Mouse (Mus musculus) lung, embryonic 15.5 days (tissue): ENCODE data around the gene Rnf208. TPM values are rescaled to one million over a fixed set of nuclear protein-coding genes. Genes with fewer than 3 reads are reported as not detected.

Experiments used
- ATAC-seq: fragments of 200-750 bp; cut with Nextera tagmentation; 2 replicates; pipeline ENCODE4 v1.8.0; 2017; ENCODE audit warnings: moderate number of reproducible peaks, borderline replicate concordance; ENCODE audit not compliant: low FRiP score, low TSS enrichment; ENCODE audit errors: extremely low read depth
- H3K27ac ChIP-seq: fragments of 300-500 bp; sonication (generic); 2 replicates; pipeline ENCODE4 v1.5.1; 2015; ENCODE audit warnings: moderate library complexity, mild to moderate bottlenecking, inconsistent platforms
- H3K27me3 ChIP-seq: fragments of 300-500 bp; sonication (generic); 2 replicates; pipeline ENCODE4 v1.6.1; 2015; ENCODE audit warnings: inconsistent platforms
- H3K36me3 ChIP-seq: fragments of 300-500 bp; sonication (generic); 2 replicates; pipeline ENCODE4 v1.6.1; 2015; ENCODE audit warnings: inconsistent platforms
- H3K4me1 ChIP-seq: fragments of 300-500 bp; sonication (generic); 2 replicates; pipeline ENCODE4 v1.6.1; 2015; ENCODE audit warnings: inconsistent platforms
- H3K4me2 ChIP-seq: fragments of 300-500 bp; sonication (generic); 2 replicates; pipeline ENCODE4 v1.6.1; 2015; ENCODE audit warnings: inconsistent platforms, mild to moderate bottlenecking, moderate library complexity
- H3K4me3 ChIP-seq: fragments of 300-500 bp; sonication (generic); 2 replicates; pipeline ENCODE4 v1.5.1; 2015; ENCODE audit warnings: mild to moderate bottlenecking, inconsistent platforms
- H3K9ac ChIP-seq: fragments of 300-500 bp; sonication (generic); 2 replicates; pipeline ENCODE4 v1.6.1; 2015; ENCODE audit warnings: inconsistent platforms
- H3K9me3 ChIP-seq: fragments of 300-500 bp; sonication (generic); 2 replicates; pipeline ENCODE4 v1.6.1; 2016; ENCODE audit warnings: inconsistent platforms
- WGBS: fragments of 180-500 bp; shearing (Covaris S2); methylation state at CpG from one replicate; pipeline ENCODE4 v1.1.7; 2015; 5-methylcytosine and 5-hydroxymethylcytosine counted together
- polyA plus RNA-seq: library from polyadenylated mRNA; unstranded; fragments of >200 nt; fragmentation: Nextera tagmentation; extraction: Ambion mirVana; gene quantifications from 2 replicates; pipeline ENCODE4 v1.2.1, GENCODE M21; 2015

Gene Rnf208
- polyA plus RNA-seq, 1 experiment from 2014 or later = 9.9 TPM

GRCm38 (mm10) chr2:25288734-25289345 is 46.8 kb downstream of the Rnf208 start:
- WGBS = 80% methylated on average over 7 of the region's 7 CpGs
- Histone ChIP-seq H3K27ac (no peak overlapping the region), H3K36me3 (peaks cover 20% of the 10 kb centered on the region), H3K27me3 (peaks cover 61% of the 10 kb centered on the region), H3K4me3 (no peak overlapping the region), H3K4me2 (no peak overlapping the region), H3K4me1 (peaks cover 52% of the 10 kb centered on the region), H3K9me3 (no peaks in the 10 kb centered on the region), H3K9ac (no peak overlapping the region)
- ATAC-seq = no peak

GRCm38 (mm10) chr2:25289651-25290050 is 47.6 kb downstream of the Rnf208 start, which contains the start of gene Lrrc26:
Lrrc26 (plus strand) TSS chr2:25289915.
- Histone ChIP-seq H3K9me3 (no peaks in the 10 kb centered on the region), H3K36me3 (peaks cover 12% of the 10 kb centered on the region), H3K27me3 (peaks cover 65% of the 10 kb centered on the region), H3K4me3 (peak within 1 kb of the TSS; percentile 35), H3K4me1 (peaks cover 52% of the 10 kb centered on the region), H3K9ac (no peak within 1 kb of the TSS), H3K4me2 (peak within 1 kb of the TSS; percentile 38), H3K27ac (no peak within 1 kb of the TSS)
- no peak for ATAC-seq
- WGBS = 8% methylated on average over 11 of the region's 11 CpGs

GRCm38 (mm10) chr2:25290101-25290815 is 48.2 kb downstream of the Rnf208 start:
- no peak for ATAC-seq
- H3K4me3 ChIP-seq = peak overlapping the region; percentile 35
- WGBS = 2% methylated on average over 54 of the region's 54 CpGs
- peaks cover 5% of the 10 kb centered on the region for H3K36me3 ChIP-seq
- no peak overlapping the region for H3K9ac ChIP-seq
- H3K9me3 ChIP-seq = no peaks in the 10 kb centered on the region
- peaks cover 66% of the 10 kb centered on the region for H3K27me3 ChIP-seq
- H3K27ac ChIP-seq = no peak overlapping the region
- H3K4me2 ChIP-seq = peak overlapping the region; percentile 38
- H3K4me1 ChIP-seq = peaks cover 52% of the 10 kb centered on the region

GRCm38 (mm10) chr2:25290816-25291130 is 48.7 kb downstream of the Rnf208 start:
- ATAC-seq = no peak
- peaks cover 3% of the 10 kb centered on the region; the same call in 1 of the 2 replicates for H3K36me3 ChIP-seq
- no peak overlapping the region for H3K27ac ChIP-seq
- H3K9ac ChIP-seq = no peak overlapping the region
- peak overlapping the region; percentile 35; the same call in 1 of the 2 replicates for H3K4me3 ChIP-seq
- peaks cover 71% of the 10 kb centered on the region for H3K27me3 ChIP-seq
- H3K4me1 ChIP-seq = peaks cover 50% of the 10 kb centered on the region
- H3K4me2 ChIP-seq = peak overlapping the region; percentile 38
- 4% methylated on average over 18 of the region's 18 CpGs for WGBS
- H3K9me3 ChIP-seq = no peaks in the 10 kb centered on the region

- no peak overlapping the region; the same call in 1 of the 2 replicates for H3K9ac ChIP-seq
- WGBS = 7% methylated on average over 32 of the region's 32 CpGs
Observed at GRCm38 (mm10) chr2:25291184-25292053, 49.4 kb downstream of the Rnf208 start.

GRCm38 (mm10) chr2:25292054-25292544 is 50.0 kb downstream of the Rnf208 start:
- 4% methylated on average over 40 of the region's 43 CpGs for WGBS
- H3K27me3 ChIP-seq = peaks cover 82% of the 10 kb centered on the region
- peaks cover 37% of the 10 kb centered on the region for H3K4me1 ChIP-seq

More at GRCm38 (mm10) chr2:25291184-25292053, 49.4 kb downstream of the Rnf208 start:
- H3K36me3 ChIP-seq = no peaks in the 10 kb centered on the region
- peak overlapping the region; percentile 61 for H3K4me2 ChIP-seq
- peak overlapping the region; percentile 35; the same call in 1 of the 2 replicates for H3K4me3 ChIP-seq
- no peak for ATAC-seq
- no peaks in the 10 kb centered on the region for H3K9me3 ChIP-seq
- H3K4me1 ChIP-seq = peaks cover 44% of the 10 kb centered on the region
- peaks cover 77% of the 10 kb centered on the region for H3K27me3 ChIP-seq
- H3K27ac ChIP-seq = no peak overlapping the region

GRCm38 (mm10) chr2:25292856-25293255 is 50.8 kb downstream of the Rnf208 start:
- WGBS = 5% methylated on average over 1 of the region's 1 CpGs
- H3K9ac ChIP-seq = no peak overlapping the region
- no peak overlapping the region for H3K4me3 ChIP-seq
- H3K4me2 ChIP-seq = peak overlapping the region; percentile 61
- peaks cover 29% of the 10 kb centered on the region for H3K4me1 ChIP-seq
- H3K27me3 ChIP-seq = peaks cover 86% of the 10 kb centered on the region
- H3K27ac ChIP-seq = no peak overlapping the region
- H3K36me3 ChIP-seq = no peaks in the 10 kb centered on the region
- H3K9me3 ChIP-seq = no peaks in the 10 kb centered on the region
- no peak for ATAC-seq

More at GRCm38 (mm10) chr2:25292054-25292544, 50.0 kb downstream of the Rnf208 start:
- peak overlapping the region; percentile 61 for H3K4me2 ChIP-seq
- no peaks in the 10 kb centered on the region for H3K36me3 ChIP-seq
- ATAC-seq = peak; percentile 15; the same call in 1 of the 2 replicates
- H3K4me3 ChIP-seq = peak overlapping the region; percentile 35
- H3K27ac ChIP-seq = no peak overlapping the region
- H3K9ac ChIP-seq = no peak overlapping the region
- H3K9me3 ChIP-seq = no peaks in the 10 kb centered on the region

GRCm38 (mm10) chr2:25293706-25294105 is 51.7 kb downstream of the Rnf208 start:
- Histone ChIP-seq H3K9me3 (no peaks in the 10 kb centered on the region), H3K4me2 (no peak overlapping the region), H3K4me3 (no peak overlapping the region), H3K27ac (no peak overlapping the region), H3K27me3 (peaks cover 77% of the 10 kb centered on the region), H3K4me1 (peaks cover 24% of the 10 kb centered on the region), H3K9ac (no peak overlapping the region), H3K36me3 (no peaks in the 10 kb centered on the region)
- no peak for ATAC-seq
- 72% methylated on average over 9 of the region's 9 CpGs for WGBS

Other genes with a start within 250 kb of the Rnf208 start
- gene Nsmf, start 187.9 kb upstream of the Rnf208 start, polyA plus RNA-seq = 67.3 and 71.1 TPM in 2 replicates
- 0.31 and 0.52 TPM in 2 replicates for gene Entpd8, start 162.0 kb upstream of the Rnf208 start, polyA plus RNA-seq
- 1.0 and 1.1 TPM in 2 replicates for gene Noxa1, start 147.1 kb upstream of the Rnf208 start, polyA plus RNA-seq
- 15.7 and 16.0 TPM in 2 replicates for gene Nrarp, start 61.5 kb upstream of the Rnf208 start, polyA plus RNA-seq
- 8.8 and 11.7 TPM in 2 replicates for gene Tor4a, start 45.4 kb upstream of the Rnf208 start, polyA plus RNA-seq
- gene Nelfb, start 30.8 kb upstream of the Rnf208 start, polyA plus RNA-seq = 121 and 122 TPM in 2 replicates
- not detected in 2 replicates for gene Stpg3, start 27.6 kb upstream of the Rnf208 start, polyA plus RNA-seq
- gene Fam166a, start 23.5 kb upstream of the Rnf208 start, polyA plus RNA-seq = 0.69 and 1.4 TPM in 2 replicates
- 704 and 709 TPM in 2 replicates for gene Tubb4b, start 17.6 kb upstream of the Rnf208 start, polyA plus RNA-seq
- not detected in 2 replicates for gene Slc34a3, start 7.9 kb upstream of the Rnf208 start, polyA plus RNA-seq
- gene Rnf224, start 5.5 kb upstream of the Rnf208 start, polyA plus RNA-seq = not detected in 2 replicates
- 0.19 and 0.35 TPM in 2 replicates for gene Cysrt1, start 197 bp downstream of the Rnf208 start, polyA plus RNA-seq
- gene AL732309.1, start 4.6 kb downstream of the Rnf208 start, polyA plus RNA-seq = 3.5 and 5.0 TPM in 2 replicates
- 24.4 and 24.5 TPM in 2 replicates for gene Tmem203, start 13.2 kb downstream of the Rnf208 start, polyA plus RNA-seq
- 6.7 and 8.7 TPM in 2 replicates for gene Tprn, start 20.4 kb downstream of the Rnf208 start, polyA plus RNA-seq
- gene Ssna1, start 30.2 kb downstream of the Rnf208 start, polyA plus RNA-seq = 229 and 239 TPM in 2 replicates
- gene Anapc2, start 30.2 kb downstream of the Rnf208 start, polyA plus RNA-seq = 132 and 136 TPM in 2 replicates
- not detected in 2 replicates for gene Tmem210, start 45.9 kb downstream of the Rnf208 start, polyA plus RNA-seq
- gene Lrrc26, start 47.7 kb downstream of the Rnf208 start, polyA plus RNA-seq = 3.4 and 4.5 TPM in 2 replicates
- gene Grin1, start 76.9 kb downstream of the Rnf208 start, polyA plus RNA-seq = 0.45 and 0.48 TPM in 2 replicates
- 48.8 and 52.0 TPM in 2 replicates for gene Man1b1, start 90.1 kb downstream of the Rnf208 start, polyA plus RNA-seq
- gene Dpp7, start 114.1 kb downstream of the Rnf208 start, polyA plus RNA-seq = 14.5 and 14.9 TPM in 2 replicates
- gene Uap1l1, start 123.4 kb downstream of the Rnf208 start, polyA plus RNA-seq = 16.4 and 20.5 TPM in 2 replicates
- 42.2 and 45.2 TPM in 2 replicates for gene Sapcd2, start 130.1 kb downstream of the Rnf208 start, polyA plus RNA-seq
- 2.1 and 3.6 TPM in 2 replicates for gene Entpd2, start 153.6 kb downstream of the Rnf208 start, polyA plus RNA-seq
- 27.5 and 28.7 TPM in 2 replicates for gene Npdc1, start 157.1 kb downstream of the Rnf208 start, polyA plus RNA-seq
- 0.11 TPM in 1 of 2 replicates, not detected in the other for gene Fut7, start 181.0 kb downstream of the Rnf208 start, polyA plus RNA-seq
- gene Abca2, start 186.4 kb downstream of the Rnf208 start, polyA plus RNA-seq = 4.5 and 4.8 TPM in 2 replicates
- gene Clic3, start 214.6 kb downstream of the Rnf208 start, polyA plus RNA-seq = 77.9 and 90.3 TPM in 2 replicates
- 31.5 and 37.0 TPM in 2 replicates for gene Paxx, start 218.8 kb downstream of the Rnf208 start, polyA plus RNA-seq
- 10.2 and 24.3 TPM in 2 replicates for gene Ptgds, start 227.8 kb downstream of the Rnf208 start, polyA plus RNA-seq